Mouse (Mus musculus): ENCODE measurements at regions not wholly inside any gene's neighbourhood (a gene's known extent, or its start where the extent isn't known, plus 50 kb on each side); places are given as distances from the start of the nearest gene placed in this dataset.

- DNase-seq = no peak
Observed at GRCm38 (mm10) chr14:40758441-40758840, 134.6 kb downstream of the Sh2d4b start.

- DNase-seq = no peak
Observed at GRCm38 (mm10) chr14:40740541-40740940, 152.5 kb downstream of the Sh2d4b start.

GRCm38 (mm10) chr14:40731861-40732260, 161.2 kb downstream of the Sh2d4b start:
- peak; percentile 23 for DNase-seq

DNA sequence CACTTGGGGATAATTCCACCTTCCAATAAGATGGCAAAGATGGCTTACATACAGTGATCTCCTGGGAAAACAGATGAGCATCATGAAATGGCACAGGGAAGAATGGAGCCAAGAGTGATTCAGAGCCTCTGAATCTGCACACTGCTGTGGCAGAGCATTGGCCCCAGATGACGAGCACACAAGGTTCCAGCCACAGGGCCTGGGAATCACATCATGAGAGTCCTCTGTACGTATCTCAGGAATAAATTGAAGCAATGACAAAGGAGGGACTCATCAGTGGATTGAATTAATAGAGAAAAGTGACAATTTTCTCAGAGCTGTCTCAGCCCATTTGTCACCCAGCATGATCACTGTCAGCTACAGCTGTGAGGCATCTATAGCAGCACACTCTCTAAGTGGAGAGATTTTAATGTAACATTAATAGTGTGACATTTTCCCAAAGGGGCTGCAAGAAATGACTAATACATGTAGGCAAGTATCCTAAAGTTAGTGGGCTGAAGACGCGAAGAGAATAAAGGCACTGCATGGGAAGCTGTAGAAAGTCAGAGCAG, 184.0 kb downstream of the Sh2d4b start:
- DNase-seq = no peak

DNA sequence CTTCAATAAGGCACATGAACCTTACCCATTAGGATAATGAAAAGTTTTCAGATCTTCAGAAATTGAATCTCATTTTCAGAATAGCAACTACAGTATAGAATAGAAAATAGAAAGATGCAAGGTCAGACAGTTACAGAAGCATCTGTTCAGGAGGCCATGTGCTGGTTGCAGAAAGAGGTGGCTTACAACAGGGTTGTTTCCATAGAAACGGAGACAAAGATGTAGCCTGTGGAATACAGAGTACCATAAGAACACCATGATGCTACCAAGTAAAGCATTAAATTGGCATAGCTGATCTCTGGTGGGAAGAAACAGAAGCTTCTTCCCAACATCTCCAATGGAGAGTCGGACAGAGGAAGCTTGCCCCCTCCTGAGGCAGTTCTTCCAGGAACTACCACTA, 185.6 kb downstream of the Sh2d4b start:
- DNase-seq = no peak

GRCm38 (mm10) chr14:40703451-40703850, 189.6 kb downstream of the Sh2d4b start:
- no peak for DNase-seq

DNA sequence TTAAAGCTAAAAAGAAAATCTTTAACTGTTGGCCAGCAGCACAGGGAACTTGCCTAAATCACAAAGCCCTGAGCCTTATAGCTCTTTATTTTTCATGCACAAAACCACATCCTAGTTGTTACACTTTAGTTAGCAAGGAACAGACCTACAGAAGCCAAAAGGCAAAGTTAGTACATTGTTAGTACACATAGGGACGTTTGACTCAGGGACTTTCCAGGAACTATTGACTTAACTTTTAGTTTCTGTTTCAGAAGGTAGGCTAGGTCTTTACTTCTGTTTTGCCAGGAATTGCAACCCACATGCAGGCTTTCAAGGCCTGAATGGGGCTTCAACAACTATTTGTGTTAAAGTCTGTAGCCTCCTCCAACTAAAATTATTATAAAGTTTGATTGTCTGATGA, 211.4 kb downstream of the Sh2d4b start:
- DNase-seq = no peak

DNA sequence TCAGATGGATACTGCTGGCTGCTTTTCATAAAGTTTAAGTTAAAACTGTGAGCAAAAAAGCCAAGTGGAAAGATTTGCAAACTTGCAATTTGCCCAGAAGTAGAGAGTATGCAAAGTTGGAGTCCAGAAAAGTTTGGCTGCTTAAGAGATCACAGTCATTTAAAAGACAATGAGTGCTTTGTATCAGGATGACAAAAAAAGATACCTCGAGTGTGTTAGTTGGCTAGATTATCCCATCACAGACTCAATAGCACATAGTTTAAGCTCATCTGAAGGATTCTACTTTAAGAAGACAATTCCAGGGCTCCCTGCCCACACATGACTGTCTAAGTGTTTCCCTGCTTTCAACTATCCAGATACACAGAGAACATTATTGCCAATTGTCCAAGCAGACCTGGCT, 239.5 kb downstream of the Sh2d4b start:
- no peak for DNase-seq

All from thymus, postnatal 4 days (tissue).